Mouse (Mus musculus): ENCODE data around the gene Col13a1.
A peak's percentile ranks its signal among the peaks of the same experiment; 100 is the strongest.

Col13a1 gene

DNA sequence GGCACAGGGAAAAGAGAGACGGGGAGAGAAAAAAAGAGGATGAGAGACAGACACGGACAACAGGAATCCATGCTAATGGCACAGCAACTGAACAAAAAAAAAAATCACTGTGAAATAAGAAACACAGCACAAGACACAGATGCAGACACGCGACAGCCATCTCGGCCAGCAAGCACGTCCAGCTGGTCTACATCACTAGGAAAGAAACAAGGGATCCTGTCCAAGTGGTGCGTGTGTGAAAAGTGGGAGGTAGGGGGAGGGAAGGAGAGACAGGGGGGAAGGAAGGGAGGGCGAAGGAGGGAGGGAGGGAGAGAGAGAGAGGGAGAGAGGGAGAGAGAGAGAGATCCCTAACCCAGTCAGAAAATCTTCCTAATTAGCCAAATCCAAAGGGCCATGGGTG, 73.6 kb downstream of the Col13a1 start:
- DNase-seq (ENCODE audit: low spot score in 2 of 2), result peak in 1 of 2 experiments; percentile 14

DNA sequence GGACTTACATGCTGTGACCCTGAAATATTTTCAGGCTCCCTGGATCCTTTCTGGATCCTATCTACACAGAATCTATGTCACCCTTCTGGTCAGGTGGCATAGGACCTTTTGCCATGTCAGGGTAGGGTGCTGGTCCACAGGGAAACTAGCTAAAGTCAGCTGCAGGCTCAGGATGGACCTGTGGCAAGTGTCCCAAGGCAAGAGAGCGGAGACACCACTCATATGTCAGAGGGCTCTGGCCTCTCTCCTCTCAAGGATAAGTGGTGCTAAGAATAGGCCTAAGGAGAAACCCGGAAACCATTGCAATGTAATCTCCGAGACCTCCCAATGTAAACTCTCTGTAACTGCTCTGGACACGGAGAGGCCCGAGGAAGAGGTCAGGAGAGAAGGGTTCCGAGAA, 80.8 kb downstream of the Col13a1 start:
- DNase-seq (ENCODE audit: low spot score in 2 of 2), result no peak

DNA sequence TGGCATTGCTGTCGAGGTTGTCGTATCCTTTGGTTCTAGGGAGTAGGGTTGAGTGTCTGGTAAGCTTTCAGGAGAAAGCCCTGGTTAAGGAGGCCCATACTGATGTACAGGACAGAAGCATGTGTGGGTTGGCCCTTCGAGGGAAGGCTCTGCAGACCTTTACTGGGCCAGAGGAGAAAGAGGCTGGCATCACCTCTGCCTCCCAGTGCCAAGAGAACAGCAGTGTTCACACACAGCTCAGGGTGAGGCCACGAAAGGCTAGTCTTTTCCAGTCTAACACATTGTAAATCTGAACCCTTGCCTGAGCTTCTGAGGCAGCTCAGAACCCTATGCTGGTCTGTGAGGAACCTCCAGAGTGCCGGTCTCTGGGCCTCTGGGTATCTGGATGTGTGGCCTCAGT, 84.3 kb downstream of the Col13a1 start:
- DNase-seq (ENCODE audit: low spot score in 2 of 2), result no peak

DNA sequence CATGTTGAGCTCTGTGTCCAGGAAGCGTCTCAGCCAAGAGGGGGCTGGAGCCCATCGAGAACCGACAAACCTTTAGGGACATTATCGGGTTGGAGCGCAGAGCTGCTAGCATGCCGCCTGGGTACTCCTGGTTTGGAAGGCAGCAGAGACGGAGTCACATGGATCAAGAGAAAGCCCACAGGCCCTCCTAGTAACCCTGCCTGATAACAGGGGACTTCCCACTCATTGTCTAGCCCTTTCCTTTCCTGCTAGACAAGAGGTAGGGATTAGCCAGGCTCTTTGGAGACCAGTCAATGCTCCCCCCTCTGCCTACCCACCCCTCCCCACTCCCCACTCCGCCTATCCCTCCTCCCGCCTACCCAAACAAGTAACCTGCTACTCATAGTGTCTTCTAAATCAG, 87.8 kb downstream of the Col13a1 start:
- no peak for DNase-seq (ENCODE audit: low spot score in 2 of 2)

DNA sequence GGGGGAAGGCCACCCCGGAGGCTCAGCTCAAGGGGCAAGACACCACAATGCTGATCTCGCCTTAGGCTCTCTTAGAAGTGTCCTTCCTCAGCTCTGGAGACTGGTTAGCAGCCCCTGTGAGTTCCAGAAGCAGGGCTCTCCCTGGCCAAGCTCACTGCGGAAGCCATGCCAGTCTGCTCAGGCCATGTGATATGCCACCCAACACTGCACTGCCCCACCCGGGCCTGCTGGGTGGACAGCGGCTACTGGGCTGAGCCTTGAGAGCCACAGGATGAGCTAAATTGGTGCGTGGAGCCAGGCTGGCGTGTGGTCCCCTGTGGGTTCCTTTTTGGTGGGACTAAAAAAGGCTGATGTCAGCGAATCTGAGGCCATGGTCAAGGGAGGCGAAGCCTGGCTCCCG, 88.6 kb downstream of the Col13a1 start:
- DNase-seq (ENCODE audit: low spot score in 2 of 2), result no peak

DNA sequence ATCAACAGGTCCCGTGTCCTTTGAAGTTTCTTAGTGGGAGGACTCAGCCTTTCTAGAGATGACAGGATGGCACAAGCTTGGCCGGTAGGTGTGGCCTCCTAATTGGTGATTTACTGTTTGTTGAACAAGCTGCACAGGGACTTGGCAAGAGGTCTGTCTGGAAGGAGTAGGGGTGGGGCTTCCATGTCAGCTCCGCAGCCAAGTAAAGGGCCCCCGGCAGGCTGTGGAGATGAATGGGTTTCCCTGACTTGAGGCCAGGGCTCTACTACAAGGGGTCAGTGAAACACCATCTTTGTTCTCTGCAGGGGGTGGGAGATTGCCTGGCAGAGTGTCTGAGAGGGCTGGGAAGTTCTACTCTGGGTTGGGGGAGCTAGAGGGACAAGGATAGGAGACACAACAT, 99.5 kb downstream of the Col13a1 start:
- peak in 1 of 2 experiments; percentile 1 for DNase-seq (ENCODE audit: low spot score in 2 of 2)

DNA sequence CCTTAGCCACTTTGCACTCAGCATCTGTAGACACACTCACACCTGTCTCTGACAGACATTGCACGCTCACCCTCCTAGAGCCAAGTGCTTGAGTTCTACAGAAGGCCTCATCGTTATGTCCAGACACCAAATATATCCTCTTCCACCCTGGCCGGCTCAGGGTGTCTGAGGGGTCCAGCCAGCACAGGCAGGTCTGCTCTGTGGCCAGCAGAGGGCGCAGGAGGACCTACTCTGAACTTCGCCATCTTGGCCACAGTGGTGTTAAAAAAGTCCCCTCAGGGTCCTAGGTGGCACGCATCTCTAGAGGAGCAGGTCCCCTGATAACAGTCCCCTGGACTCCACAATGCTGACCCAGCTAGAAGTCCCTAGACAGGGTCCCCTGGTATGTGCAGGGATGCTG, 101.1 kb downstream of the Col13a1 start:
- DNase-seq (ENCODE audit: low spot score in 2 of 2), result peak; percentile 57 to 58

DNA sequence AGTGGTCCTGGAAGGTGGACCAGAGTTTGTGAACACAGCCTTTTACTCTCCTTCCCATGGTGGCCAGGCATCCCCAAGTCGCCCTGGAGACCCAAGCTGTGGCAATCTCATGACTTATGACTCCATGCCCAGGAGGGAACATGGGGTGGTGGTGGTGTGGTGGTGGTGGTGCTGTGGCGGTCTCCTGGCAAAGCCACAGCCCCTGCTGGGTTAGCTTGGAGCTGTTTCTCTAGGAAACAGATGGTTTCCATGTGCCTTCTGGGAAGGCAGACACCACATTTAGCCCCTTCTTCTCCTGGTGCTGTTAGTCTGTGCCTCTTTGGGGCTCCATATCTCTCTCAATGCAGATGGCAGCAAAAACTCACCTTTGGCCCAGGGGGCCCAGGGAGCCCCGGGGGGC, 109.1 kb downstream of the Col13a1 start:
- DNase-seq (ENCODE audit: low spot score in 2 of 2), result no peak

DNA sequence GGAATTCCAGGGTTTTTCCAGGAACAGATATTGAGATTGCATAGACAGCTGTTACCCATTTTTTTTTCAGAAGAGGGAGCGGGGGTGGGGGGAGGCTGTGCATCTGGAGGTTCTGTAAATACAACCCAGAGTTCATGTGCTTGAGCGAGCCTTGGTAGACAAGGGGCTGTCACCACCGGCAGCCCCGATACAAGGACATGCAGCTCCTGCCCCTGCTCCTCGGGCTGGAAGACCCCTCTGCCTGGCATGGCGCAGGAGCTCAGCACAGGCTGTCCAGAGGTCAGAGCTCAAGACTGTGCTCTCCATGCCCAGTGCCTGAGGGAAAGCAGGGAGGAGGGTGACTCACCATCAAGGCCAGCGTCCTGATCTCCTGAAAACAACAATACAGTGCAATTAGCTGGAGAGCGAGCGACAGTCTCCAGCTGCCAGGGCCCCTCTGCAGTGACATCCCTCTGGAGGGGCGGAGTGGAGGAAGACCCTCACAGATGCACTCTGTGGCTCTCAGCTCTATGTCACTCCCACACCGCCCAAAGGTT, 112.8 kb downstream of the Col13a1 start:
- no peak for DNase-seq (ENCODE audit: low spot score in 2 of 2)

DNA sequence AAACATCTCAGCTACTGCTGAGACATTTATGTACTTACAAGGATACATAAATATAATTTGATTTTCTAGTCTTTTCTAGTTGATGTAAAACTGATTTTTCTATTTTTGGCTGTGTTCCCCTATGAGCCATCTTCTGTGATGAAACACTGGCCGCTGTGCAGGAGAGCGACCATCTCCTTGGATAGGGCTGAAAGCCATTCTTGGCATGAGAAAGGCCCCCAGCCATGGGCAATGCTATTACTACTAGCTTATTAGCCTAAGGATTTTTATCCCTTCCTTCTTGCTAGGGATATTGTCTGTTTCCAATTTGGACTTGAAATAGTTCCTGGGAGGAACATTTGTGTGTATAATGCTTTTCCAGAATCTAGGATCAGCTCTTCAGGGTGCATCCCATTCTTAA, 119.5 kb downstream of the Col13a1 start:
- no peak for DNase-seq (ENCODE audit: low spot score in 2 of 2)

DNA sequence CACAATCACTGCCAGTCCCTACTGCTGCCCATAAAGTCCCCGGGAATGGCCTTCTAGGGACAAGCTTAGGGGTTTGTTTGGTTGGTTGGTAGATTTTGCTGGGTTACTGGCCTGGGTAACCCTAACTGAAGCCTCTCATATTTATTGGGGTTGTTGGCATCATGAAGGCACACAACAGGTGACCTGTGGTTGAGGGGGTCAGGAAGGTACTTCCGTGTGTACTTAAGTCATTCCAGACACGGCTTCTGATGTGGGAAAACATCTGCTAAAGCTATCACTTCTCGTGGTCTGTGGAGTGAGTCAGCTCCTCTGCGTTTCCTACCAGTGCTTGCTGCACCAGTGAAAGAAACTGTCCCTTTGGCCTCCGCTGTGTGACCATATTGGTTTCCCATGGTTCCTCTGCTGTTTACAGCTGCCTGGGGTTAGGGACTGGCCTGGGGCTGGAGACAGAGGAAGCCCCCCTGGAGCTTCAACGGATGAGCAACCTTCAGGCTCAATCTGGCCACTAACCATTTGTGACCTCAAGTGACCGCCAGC, 123.7 kb downstream of the Col13a1 start:
- no peak for DNase-seq (ENCODE audit: low spot score in 2 of 2)

DNA sequence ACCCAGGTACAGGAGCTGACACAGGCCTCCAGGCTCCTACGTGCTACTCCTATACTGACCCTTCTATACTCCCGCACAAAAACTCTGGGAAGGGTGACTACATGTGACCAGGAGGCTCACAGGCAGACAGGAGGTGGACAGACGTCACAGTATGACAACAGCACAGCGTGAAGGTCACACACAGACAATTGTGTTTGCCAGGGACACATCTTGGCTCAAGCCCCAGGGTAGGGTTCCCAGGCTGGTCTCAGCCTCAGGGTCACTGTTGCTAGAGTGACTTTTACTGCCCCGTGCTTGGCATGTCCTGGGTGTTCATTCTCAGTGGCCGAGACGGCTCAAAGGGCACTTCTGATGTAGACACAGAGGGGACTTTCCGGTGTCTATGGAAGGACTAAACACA, 126.1 kb downstream of the Col13a1 start:
- DNase-seq (ENCODE audit: low spot score in 2 of 2), result no peak

DNA sequence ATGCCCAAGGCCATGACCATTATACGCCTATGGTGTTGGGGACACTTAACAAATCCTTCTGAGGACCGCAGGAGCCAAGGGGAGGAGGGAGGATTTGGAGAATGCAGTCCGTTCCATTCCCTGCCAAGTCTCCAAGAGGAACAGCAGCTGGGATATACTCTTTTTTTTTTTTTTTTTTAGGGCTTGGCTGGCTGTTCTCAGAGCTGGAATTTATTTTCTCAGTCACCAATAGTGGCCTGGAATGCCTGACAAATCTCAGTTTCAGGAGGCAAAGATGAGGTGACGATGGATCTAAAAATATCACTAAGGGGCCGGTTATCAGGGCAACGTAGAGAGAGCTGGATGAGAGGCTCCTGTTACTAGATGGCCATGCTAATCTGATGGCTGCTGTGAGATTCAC, 130.4 kb downstream of the Col13a1 start:
- DNase-seq (ENCODE audit: low spot score in 2 of 2), result peak in 1 of 2 experiments; percentile 17

DNA sequence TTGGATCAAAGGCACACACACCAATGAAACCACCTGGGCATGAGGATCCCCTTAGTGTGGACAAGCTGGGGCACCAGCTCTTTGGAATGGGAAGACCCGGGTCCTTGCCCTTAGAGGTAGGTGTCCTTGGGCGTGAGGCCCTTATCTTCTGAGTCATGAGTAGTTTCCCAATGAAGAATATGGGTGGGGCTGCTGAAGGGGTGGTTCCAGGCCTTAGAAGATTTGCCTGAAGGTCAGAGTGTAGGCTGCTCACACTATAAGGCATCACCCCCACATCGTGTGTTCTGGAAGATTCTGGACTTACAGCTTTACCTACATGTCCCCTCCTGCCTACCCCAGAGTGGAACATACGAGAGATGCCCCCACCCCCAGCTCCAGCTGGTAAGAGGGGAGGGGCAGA, 133.4 kb downstream of the Col13a1 start:
- DNase-seq (ENCODE audit: low spot score in 2 of 2), result no peak

DNA sequence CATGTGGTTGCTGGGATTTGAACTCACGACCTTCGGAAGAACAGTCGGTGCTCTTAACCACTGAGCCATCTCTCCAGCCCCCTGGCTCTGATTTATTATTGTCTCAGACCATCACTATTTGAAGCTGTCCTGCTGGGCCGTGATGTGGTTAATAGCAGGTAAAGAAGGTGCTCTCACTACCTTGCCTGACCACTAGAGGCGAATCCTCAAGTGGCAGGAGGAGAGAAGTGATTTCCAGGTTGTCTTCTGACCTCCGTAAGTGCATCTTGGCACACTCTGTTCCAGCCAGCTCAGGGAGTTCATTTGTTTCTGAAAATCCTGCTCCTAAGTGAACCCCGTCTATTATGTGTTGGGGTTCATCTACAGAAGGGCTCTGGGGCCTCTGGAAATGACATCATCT, 134.4 kb downstream of the Col13a1 start:
- DNase-seq (ENCODE audit: low spot score in 2 of 2), result no peak

DNA sequence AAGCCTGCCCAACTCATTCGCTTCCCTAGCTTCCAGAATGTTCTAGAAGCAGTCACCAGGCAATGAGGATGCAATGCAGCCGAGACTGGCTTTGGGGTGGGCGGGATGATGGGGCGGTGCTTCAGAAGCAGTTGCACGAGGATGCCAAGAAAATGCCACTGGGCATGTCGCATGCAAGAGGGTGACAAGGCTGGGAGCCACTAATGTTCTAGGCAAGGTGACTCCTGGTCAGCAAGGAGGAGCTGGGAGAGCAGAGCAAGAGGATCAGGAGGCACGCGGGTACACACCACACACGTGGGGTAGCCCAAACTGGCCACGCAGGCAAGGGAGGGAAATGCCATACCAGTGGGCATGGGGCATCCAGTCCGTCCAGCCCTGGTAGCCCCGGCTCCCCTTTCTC, 136.6 kb downstream of the Col13a1 start:
- no peak for DNase-seq (ENCODE audit: low spot score in 2 of 2)

DNA sequence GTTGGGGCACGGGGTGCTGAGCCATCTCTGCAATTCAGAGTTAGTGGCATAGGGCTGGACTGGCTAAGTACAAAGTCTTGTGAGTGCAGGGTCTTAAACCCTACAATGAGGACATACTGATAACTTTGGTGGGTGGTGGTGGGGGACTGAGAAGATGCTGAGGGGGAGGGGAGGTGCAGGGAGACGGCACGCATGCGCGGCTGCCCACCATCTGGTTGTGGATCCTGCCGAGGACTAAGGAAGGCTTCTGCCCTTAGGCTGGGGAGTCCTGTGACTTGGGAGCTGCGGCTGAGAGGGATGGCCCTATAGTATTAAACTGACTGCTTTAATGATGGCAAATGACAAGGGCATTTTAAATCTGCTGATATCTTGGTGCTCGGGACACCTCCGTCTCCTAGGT, 139.6 kb downstream of the Col13a1 start:
- DNase-seq (ENCODE audit: low spot score in 2 of 2), result no peak

DNA sequence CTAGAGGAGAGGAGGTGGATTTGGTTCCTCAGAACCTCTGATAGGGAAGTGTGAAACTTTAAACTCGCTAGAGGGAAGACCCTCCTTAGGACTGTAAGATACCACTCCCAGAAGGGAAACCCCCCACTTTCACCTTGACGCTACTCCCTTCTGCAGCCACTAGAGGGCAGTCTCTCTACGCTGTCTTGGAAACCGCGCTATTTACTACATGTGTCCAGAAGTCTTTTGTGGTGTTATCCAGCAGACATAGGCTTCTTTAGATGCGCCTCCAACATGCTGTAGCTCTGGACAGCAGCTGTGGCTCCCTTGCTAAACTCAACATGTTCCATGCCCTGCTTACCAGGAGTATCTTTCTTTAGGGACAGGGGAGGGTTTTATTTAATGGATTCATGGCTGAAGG, 140.1 kb downstream of the Col13a1 start:
- peak; percentile 30 to 49 for DNase-seq (ENCODE audit: low spot score in 2 of 2)

DNA sequence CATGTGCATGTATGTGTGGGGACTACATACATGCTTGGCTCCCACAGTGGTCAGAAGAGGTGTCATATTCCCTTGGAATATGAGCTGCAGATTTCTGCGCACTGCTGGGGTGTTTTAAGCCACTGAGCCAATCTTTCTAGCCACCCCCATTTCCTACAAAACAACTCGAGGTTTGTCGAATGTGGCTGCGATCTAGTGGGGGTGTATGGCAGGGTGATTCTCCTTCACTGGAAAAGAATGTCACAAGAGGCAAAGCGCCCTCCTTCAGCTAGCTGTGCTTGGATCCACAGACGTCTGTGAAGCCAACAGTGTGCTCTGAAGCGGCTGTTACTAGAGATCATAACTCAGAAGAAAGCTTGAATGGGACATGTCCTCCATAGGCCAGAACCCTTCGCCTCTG, 141.6 kb downstream of the Col13a1 start:
- peak; percentile 31 to 38 for DNase-seq (ENCODE audit: low spot score in 2 of 2)

DNA sequence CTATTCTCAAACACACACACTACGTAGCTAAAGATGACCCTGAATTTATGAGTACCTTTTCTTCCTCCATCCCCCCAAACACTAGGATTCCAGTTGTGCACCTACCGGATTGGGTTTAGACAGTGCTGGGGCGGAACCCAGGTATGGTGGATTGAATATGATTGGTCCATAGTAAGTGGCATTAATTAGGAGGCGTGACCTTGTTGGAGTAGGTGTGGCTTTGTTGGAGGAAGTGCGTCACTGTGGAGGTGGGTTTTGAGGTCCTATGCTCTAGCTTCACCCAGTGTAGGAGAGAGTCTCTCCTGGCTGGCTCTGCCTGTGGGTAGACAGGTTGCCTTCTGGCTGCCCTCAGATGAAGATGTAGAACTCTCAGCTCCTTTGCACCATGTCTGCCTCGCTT, 144.6 kb downstream of the Col13a1 start:
- DNase-seq (ENCODE audit: low spot score in 2 of 2), result no peak

DNA sequence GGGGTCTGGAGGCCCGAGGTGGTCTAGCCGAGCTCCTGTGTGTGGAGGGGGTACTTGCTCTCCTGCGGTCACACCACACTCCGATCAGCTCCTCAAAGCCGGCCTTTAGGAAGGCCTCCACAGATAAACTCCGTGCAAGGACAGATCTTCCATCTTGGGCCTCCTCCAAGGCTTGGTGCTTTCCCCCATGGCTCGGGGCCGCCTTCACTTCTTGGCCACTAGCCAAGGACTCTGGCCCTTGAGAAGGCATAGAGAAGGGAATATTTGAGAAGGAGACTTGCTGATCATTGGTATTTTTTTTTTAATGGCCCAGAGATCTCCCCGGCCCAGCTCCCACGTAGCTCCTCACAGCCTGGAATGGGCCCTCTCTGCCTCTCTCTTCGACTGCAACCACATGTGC, 146.2 kb downstream of the Col13a1 start:
- DNase-seq (ENCODE audit: low spot score in 2 of 2), result no peak

DNA sequence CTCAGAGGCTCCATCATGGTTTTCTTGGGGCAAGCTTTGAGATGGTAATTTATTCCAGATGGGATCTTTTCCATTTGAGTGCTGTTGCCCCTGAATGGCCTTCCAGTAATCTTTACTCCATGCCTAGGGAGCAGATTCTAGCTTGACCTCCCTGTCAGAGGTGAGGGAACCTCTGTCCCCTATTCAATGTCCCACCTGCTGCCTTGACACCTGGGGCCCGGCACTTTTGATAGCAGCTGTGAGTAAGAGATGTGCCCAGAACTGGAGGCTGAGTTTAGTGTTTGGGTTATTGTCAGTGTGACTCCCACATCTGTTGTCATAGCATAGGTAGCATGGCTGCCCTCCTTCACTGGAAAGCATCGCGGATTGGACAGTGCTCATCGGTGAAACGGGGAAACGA, 147.2 kb downstream of the Col13a1 start:
- DNase-seq (ENCODE audit: low spot score in 2 of 2), result no peak

DNA sequence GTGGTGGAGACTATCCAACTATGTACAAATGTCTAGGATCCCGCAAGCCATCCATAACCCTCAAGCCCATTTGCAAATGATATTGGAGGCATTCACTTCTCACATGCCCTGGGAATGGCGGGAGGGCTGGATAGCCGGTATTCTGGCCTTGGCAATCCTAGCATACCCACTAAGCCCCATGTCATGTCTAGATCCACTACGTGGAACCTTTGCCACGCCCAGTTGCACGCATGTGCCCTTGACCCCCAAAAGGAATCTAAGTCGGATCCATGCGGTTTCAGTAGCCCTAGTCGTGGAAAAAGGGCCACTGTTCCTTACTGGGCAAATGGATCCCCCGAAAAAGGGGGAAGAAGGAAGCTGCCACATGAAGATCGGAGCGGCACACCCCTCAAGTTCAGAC, 147.7 kb downstream of the Col13a1 start:
- DNase-seq (ENCODE audit: low spot score in 2 of 2), result no peak

DNA sequence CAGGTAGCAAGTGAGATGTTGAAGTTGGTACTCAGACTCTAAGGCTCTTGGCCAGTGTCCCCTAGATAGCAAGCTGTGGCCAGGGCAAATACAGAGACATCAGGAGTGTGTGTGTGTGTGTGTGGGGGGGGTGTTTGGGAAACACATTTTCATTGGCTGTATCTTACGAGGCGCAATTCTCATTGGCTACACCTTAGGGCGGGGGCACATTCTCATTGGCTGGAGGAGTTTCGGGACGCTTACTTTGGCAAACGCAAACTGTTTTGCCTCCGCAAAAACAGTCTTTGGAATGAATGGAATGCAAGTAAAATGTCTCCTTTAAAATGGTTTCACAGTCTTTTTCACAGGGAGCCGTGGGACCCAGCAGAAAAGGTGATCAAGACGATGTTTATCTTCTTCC, 148.1 kb downstream of the Col13a1 start:
- no peak for DNase-seq (ENCODE audit: low spot score in 2 of 2)

Measured in frontal cortex, postnatal 36 days (tissue).